Mouse (Mus musculus): ENCODE data around the gene Fam205c.
A peak's percentile ranks its signal among the peaks of the same experiment; 100 is the strongest.

Fam205c gene

GRCm38 (mm10) chr4:42874134-42874533 is at the start of gene Fam205c:
Gene Fam205c (minus strand): TSS chr4:42874234.
- no peak for DNase-seq

DNA sequence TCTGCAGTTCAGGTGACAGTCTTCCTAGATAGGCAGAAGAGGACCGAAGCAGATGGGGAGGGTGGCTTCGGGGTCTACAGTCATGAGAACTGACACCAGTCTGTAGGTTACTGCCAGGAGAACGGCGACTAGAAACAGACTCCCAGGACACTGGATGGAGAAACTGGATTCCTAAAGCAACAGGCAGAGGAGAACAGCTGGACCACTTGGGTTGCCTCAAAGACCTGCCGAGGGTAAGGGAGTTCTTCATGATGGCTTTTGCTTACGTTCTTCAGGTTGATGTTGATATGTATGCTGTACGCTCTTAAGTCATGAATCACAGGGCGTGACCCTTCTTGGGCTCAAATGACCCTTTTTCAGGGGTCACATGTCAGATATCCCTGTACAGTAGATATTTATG is 48.4 kb upstream of the Fam205c start:
- DNase-seq, result no peak

DNA sequence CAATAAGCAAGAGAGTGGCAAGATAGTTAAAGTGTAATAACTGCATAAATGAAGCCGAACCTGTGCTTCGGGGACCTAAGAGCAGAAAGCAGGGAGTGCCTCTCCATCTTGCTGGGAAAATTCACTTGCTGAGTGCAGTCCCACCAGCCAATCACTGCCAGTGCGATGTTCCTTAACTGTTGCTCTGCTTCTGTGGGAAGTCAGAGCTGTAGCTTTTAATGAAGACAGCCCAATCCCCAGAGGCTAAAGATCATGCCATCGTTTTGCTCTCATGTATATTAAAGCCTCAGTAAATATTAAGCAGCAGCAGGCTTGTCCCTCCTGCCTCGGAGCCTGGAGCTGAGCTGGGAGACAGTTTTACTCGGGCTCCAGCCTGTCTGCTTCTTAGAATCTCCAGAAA is 48.0 kb upstream of the Fam205c start:
- no peak for DNase-seq

- no peak for DNase-seq
Observed at GRCm38 (mm10) chr4:42921536-42921935, 47.5 kb upstream of the Fam205c start.

DNA sequence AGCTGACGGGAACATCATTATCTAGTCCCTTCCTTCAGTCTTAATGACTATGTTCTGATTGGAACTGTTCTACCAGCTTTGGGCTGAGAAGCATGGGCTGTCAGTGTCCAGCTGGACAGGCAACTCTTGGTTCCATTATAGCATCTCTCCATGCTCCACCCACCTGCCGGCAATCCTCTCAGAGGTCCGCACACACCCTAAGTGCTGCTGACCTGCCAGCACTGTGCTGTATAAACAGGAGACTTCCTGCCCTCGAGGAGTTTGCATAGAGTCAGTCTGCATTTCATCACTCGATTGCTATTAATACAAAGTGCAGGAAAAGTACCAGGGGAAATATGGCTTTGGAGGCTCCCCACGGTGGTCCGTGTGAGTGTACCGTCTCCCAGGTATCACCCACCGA is 46.7 kb upstream of the Fam205c start:
- no peak for DNase-seq

- DNase-seq, result peak; percentile 28
Observed at GRCm38 (mm10) chr4:42917402-42917774, 43.4 kb upstream of the Fam205c start.

GRCm38 (mm10) chr4:42916617-42917401 is 42.8 kb upstream of the Fam205c start, which contains the start of gene Phf24:
Gene Phf24 (plus strand): TSS chr4:42916660.
- peak; percentile 28 for DNase-seq

DNA sequence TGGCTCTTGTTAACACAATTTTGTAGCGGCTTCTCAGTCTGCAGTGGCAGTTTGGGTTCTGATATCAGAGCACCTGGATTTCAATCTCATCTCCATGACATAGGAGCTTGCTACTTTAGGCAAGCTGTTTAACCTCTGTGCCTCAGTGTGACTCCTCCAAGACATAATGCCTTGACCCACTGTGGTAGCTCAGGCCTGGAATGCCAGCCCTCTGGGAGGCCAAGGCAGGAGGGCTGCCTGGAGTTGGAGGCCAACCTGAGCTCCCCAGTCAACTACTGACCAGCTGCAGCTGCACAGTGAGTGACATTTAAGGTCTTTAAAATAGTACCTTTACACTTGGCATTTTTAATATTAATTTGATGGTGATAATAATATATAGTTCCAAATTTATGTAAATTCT is 41.9 kb upstream of the Fam205c start:
- DNase-seq, result no peak

DNA sequence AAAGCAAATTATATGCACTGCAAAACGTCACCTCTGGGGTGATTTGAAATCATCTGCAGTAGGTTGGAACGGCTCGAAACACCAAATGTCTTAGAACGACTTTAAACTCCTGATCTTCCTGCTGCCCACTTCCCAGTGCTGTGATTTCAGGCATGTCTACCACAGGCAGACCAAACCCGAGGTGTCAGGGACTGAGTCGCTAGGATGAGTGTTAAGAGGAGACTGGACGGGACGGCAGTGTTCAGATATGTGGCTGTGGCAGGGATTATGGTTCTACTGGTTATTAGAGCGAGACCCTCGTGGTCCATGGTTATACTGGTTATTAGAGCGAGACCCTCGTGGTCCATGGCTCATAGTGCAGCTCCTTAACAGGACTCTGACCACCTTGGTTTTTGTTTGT is 41.3 kb upstream of the Fam205c start:
- DNase-seq, result no peak

GRCm38 (mm10) chr4:42913391-42913790 is 39.4 kb upstream of the Fam205c start:
- DNase-seq, result no peak

GRCm38 (mm10) chr4:42904966-42905365 is 30.9 kb upstream of the Fam205c start:
- DNase-seq, result no peak

DNA sequence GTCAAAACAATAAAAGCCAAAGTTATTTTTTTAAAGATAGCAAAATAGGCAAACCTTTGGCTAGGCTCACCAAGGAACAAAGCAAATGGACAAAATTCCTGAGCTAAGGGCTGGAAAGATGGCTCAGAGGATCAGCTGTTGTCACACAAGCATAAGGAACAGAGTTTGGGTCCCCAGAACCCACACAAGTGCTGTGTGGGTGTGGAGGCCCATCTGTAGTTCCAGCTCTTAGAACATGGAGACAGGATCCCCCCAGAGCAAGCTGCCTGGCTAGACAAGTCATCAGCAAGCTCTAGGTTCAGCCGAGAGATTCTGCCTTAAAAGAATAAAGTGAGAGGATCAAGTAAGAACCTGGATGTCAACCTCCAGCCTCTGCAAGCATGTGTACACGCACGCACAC is 30.5 kb upstream of the Fam205c start:
- DNase-seq, result no peak

- no peak for DNase-seq
Observed at GRCm38 (mm10) chr4:42903942-42904341, 29.9 kb upstream of the Fam205c start.

DNA sequence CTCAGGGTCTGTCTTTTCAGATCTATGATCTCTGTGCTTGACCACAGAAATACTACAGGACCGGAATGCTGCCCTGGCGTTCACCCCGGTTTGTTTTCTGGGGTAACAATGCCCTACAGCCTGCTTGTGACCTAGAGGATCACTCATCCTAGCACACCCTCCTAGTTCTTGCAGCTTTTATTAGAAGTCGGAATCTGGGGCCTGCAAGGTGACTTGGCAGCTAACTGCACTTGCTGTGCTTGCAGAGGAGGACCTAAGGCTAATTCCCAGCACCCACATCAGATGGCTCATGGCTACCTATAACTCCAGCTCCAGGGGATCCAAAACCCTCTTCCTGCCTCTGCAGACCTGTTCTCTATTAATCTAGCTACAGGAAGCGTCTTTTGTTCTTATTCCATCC is 28.7 kb upstream of the Fam205c start:
- peak; percentile 18 for DNase-seq

DNA sequence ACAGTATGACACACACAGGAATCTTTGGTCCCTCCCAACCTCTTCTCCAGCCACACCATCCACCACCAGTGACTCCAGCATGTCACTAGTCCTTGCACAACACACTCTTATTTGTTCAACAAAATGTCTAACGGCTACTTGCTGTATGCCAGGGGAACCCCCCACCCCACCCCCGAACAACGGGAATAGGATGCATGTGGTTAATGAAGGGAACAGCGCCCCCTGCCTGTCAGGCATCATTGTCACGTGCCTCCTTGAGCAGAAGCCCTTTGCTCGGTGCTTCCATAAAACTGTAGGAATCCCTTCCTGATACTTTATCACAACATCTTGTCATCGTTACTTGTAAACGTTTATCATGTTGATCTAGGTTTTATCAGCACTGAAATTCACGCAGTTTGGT is 28.1 kb upstream of the Fam205c start:
- no peak for DNase-seq

GRCm38 (mm10) chr4:42900878-42901277 is 26.8 kb upstream of the Fam205c start:
- no peak for DNase-seq

DNA sequence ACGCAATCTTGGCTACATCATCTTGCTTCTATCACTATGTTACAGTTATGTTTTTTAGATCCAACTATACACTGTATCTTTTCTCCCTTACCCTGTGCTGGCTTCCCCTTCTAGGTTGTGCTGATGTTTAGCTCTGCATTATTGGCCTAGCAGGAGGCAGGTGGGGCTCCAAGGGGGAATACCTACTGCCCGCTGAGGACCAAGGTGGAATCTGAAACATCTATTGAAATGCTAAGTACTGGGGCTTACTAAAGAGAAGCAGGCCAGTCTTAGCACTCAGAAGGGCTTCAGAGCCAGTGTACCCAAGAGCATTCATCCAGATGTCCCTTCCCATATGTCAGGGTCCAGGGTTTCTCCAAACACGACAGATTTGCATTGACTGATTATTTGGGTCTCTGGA is 24.9 kb upstream of the Fam205c start:
- DNase-seq, result no peak

GRCm38 (mm10) chr4:42895118-42895517 is 21.1 kb upstream of the Fam205c start:
- DNase-seq, result no peak

GRCm38 (mm10) chr4:42891176-42891575 is 17.1 kb upstream of the Fam205c start:
- no peak for DNase-seq

DNA sequence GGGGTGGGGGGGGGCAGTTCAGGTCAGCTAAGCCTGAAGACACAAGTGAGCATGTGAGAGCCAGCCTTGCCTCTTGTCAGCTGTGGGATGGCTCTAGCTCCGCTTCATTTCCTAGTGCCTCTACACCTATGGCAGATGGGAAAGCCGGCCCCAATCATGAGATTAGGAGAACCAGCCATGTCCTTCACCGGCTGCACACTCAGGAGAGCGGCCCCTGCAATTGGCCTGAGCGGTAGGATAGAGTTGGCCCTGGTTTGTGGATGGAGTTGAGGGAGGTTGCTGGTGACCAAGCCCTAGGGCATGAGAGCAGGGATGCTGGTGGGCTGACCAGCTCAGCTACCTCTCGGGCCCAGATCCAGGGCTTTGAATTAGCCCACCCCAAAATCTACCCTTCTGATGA is 14.8 kb upstream of the Fam205c start:
- no peak for DNase-seq

- DNase-seq, result no peak
Observed at GRCm38 (mm10) chr4:42886926-42887325, 12.9 kb upstream of the Fam205c start.

- DNase-seq, result no peak
Observed at GRCm38 (mm10) chr4:42880677-42880948, 6.6 kb upstream of the Fam205c start.

GRCm38 (mm10) chr4:42879829-42880676 is 6.0 kb upstream of the Fam205c start:
- DNase-seq, result no peak

DNA sequence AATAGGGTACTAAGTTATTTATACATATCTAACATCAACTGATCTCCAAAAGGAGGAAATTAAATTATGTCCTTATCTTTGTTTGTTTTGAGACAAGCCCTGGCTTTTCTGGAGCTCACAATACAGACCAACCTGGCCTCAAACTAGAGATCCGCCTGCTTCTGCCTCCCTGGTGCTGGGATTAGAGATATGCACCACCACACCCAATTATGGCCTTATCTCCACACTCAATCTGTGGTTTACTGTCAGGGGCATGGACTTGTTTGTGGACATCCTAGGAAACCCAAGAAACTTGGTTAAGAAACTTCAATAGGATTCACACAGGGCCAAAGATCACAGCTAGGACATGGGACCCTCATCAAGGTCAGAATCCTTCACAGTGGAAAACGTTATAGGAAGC is 3.6 kb upstream of the Fam205c start:
- DNase-seq, result no peak
